Mouse (Mus musculus): ENCODE measurements around the gene Camta1.

DNA sequence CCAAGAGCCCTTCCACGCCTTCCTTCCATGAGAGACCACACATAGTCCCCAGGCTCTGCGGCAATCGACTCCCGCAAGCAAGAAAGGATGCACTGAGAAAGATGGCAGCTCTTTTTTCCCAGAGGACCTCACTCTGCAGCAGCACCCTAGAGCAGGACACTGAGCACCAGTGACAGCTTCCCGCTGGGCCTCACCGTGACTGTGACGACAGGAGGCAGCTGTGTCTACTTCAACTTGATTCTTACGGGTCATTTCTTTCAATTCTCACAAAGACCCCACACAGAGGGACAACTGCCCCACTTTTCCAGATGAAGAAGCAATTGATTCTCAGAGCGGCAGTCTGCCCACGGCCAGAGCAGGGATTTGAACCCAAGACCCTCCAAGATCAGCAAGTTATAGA lies 516.9 kb downstream of the Camta1 start:
- no peak for TF ChIP-seq GATA1 (IDR thresholded peaks at IDR 0.05; ENCODE audit: low read length)
- TF ChIP-seq TAL1 (IDR thresholded peaks at IDR 0.05; ENCODE audit: low read length), result no peak
